Mouse (Mus musculus): ENCODE measurements around the gene Tns3.

DNA sequence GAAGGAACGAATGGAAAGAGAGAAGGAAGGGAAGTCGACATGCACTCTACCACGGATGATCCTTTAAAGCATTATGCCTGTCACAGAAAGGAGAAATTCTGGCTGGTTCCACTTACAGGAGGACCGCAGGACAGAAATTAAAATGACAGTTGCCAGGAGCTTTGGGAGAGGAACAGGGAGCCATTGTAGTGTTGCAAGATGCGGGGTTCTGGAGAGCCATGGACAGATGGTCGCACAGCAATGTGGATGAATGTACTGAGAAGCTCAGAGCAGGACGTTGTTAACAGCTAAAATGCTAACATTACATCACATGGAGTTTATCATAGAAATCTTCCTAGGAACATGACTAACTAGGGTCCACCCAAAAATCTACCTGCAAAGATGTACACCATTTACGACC is 6.8 kb downstream of the Tns3 start:
- no peak for TF ChIP-seq POLR2A (IDR thresholded peaks at IDR 0.05; ENCODE audit: borderline replicate concordance, insufficient read depth, low read length)
- no peak for TF ChIP-seq CTCF (IDR thresholded peaks at IDR 0.05; ENCODE audit: borderline replicate concordance, insufficient read depth, low read depth, low read length)
